In genomic region chr16:12201216-12201615, GRCm38 (mm10) we compare ENCODE assay signal across 8 mouse cellular contexts.
DNase-seq lines count a peak whose midpoint lies in the region; ATAC-seq lines count a peak whose summit lies in the region.

No protein-coding gene starts in this region.

- peak; percentile 22 to 28 for DNase-seq in cerebellum, adult 18-20 months
- DNase-seq in cerebellum, adult 11-12 months: no peak
- DNase-seq in left cerebral cortex, postnatal 4 days: peak; percentile 13
- DNase-seq in left cerebral cortex, adult 11 months (ENCODE audit: low spot score): no peak
- DNase-seq in cerebellum, adult 9-10 months: peak; percentile 41
- no peak for DNase-seq in natural killer cell, adult 2 months (ENCODE audit: low spot score in 2 of 2)
- no peak for DNase-seq in gastrocnemius, postnatal 10 days

- intact Hi-C loops in left cerebral cortex, postnatal 4 days (cut with DNase I): loop anchor here (10.0 kb wide), 1 partner anchor 216 kb away; the partner anchor contains the start of gene Shisa9

- 0 out of 2 replicates have a peak, but pooled peaks have one; percentile 44 for ATAC-seq in megakaryocyte progenitor cell, adult 5-6 weeks (replicated peaks; ENCODE audit: poor library complexity)

Comparison
In these comparisons a context has a peak if more than half of its experiments do, and no peak if none do; other contexts are left out.
1. DNase-seq: peak in cerebellum, adult 18-20 months (2 of 2), left cerebral cortex, postnatal 4 days (single experiment) and cerebellum, adult 9-10 months (single experiment); none in cerebellum, adult 11-12 months (single experiment), left cerebral cortex, adult 11 months (single experiment), natural killer cell, adult 2 months (0 of 2) and gastrocnemius, postnatal 10 days (single experiment).